Mouse (Mus musculus): ENCODE measurements at regions not wholly inside any gene's neighbourhood (a gene's known extent, or its start where the extent isn't known, plus 50 kb on each side); places are given as distances from the start of the nearest gene placed in this dataset.

GRCm38 (mm10) chr5:148818746-148819145, 110.4 kb downstream of the Katnal1 start:
- TF ChIP-seq POLR2A (IDR thresholded peaks at IDR 0.05; ENCODE audit: low read depth, low read length) (no peak), CHD1 (IDR thresholded peaks at IDR 0.05; ENCODE audit: low read depth, low read length) (no peak), MYC (IDR thresholded peaks at IDR 0.05; ENCODE audit: low read depth, low read length) (no peak), JUN (IDR thresholded peaks at IDR 0.05; ENCODE audit: insufficient read depth, low read depth, low read length) (no peak), RAD21 (IDR thresholded peaks at IDR 0.05; ENCODE audit: low read depth, low read length) (no peak), SIN3A (IDR thresholded peaks at IDR 0.05; ENCODE audit: low read length) (no peak), KAT2A (IDR thresholded peaks at IDR 0.05; ENCODE audit: insufficient replicate concordance, low read length) (no peak), TBP (conservative IDR thresholded peaks at IDR 0.05; ENCODE audit: low read depth, low read length) (no peak), NRF1 (IDR thresholded peaks at IDR 0.05; ENCODE audit: low read depth, low read length) (no peak), USF1 (IDR thresholded peaks at IDR 0.05; ENCODE audit: low read depth, low read length) (no peak)
- Histone ChIP-seq H3K79me2 (replicated peaks; ENCODE audit: control insufficient read depth, extremely low read depth, insufficient read depth, poor library complexity, severe bottlenecking) (no peaks in the 10 kb centered on the region), H3K4me2 (ENCODE audit: insufficient read depth, low read depth, poor library complexity, severe bottlenecking) (no peak overlapping the region), H3K27ac (ENCODE audit: insufficient read depth, low read depth) (no peak overlapping the region), H3K36me3 (replicated peaks in 1 of 2; ENCODE audit: control insufficient read depth in 1 of 2, insufficient read depth in 1 of 2, low read length in 1 of 2) (no peaks in the 10 kb centered on the region), H3K9ac (ENCODE audit: insufficient read depth, low read depth) (no peak overlapping the region), H3K4me3 (replicated peaks in 1 of 3; ENCODE audit: low read depth in 2 of 3, low read length in 2 of 3, poor library complexity in 1 of 3) (no peak overlapping the region), H3K27me3 (replicated peaks) (no peaks in the 10 kb centered on the region), H3K4me1 (ENCODE audit: control insufficient read depth in 1 of 2, insufficient read depth in 2 of 2) (no peaks in the 10 kb centered on the region; a peak in 1 of 4 replicates), H3K9me3 (replicated peaks; ENCODE audit: low read length) (peaks cover 6% of the 10 kb centered on the region)
- in situ Hi-C loops (cut with MboI; ENCODE audit: low pct_ligation_motif_present, low pct_unique_long_range_greater_than_20kb, low sequenced_read_pairs) (loop anchor here (10.0 to 25.0 kb wide), 2 partner anchors 136 to 519 kb away; no protein-coding TSS in a partner anchor), dilution Hi-C loops (cut with MboI; ENCODE audit: extremely low pct_ligation_motif_present, extremely low pct_unique_long_range_greater_than_20kb, low sequenced_read_pairs) (no loop called here)
- no peak for DNase-seq (ENCODE audit: extremely low read depth)

GRCm38 (mm10) chr5:148812840-148813239, 116.3 kb downstream of the Katnal1 start:
- H3K27me3 ChIP-seq (replicated peaks), result peaks cover 12% of the 10 kb centered on the region
- no peak overlapping the region for H3K4me3 ChIP-seq (replicated peaks in 1 of 3; ENCODE audit: low read depth in 2 of 3, low read length in 2 of 3, poor library complexity in 1 of 3)
- H3K9me3 ChIP-seq (replicated peaks; ENCODE audit: low read length), result peaks cover 4% of the 10 kb centered on the region
- no peaks in the 10 kb centered on the region for H3K36me3 ChIP-seq (replicated peaks in 1 of 2; ENCODE audit: control insufficient read depth in 1 of 2, insufficient read depth in 1 of 2, low read length in 1 of 2)
- peaks cover 0 to 9% of the 10 kb centered on the region in 2 experiments; a peak in 1 of 4 replicates for H3K4me1 ChIP-seq (ENCODE audit: control insufficient read depth in 1 of 2, insufficient read depth in 2 of 2)
- TF ChIP-seq JUN (IDR thresholded peaks at IDR 0.05; ENCODE audit: insufficient read depth, low read depth, low read length) (no peak), MYC (IDR thresholded peaks at IDR 0.05; ENCODE audit: low read depth, low read length) (no peak), SMC3 (IDR thresholded peaks at IDR 0.05; ENCODE audit: low read depth, low read length) (no peak), SIN3A (IDR thresholded peaks at IDR 0.05; ENCODE audit: low read length) (no peak), CHD2 (IDR thresholded peaks at IDR 0.05; ENCODE audit: low read length) (no peak), MXI1 (IDR thresholded peaks at IDR 0.05; ENCODE audit: low read depth, low read length) (no peak)
- DNase-seq (ENCODE audit: extremely low read depth), result no peak
- no peaks in the 10 kb centered on the region for H3K79me2 ChIP-seq (replicated peaks; ENCODE audit: control insufficient read depth, extremely low read depth, insufficient read depth, poor library complexity, severe bottlenecking)
- no peak overlapping the region for H3K4me2 ChIP-seq (ENCODE audit: insufficient read depth, low read depth, poor library complexity, severe bottlenecking)
- H3K27ac ChIP-seq (ENCODE audit: insufficient read depth, low read depth), result no peak overlapping the region
- no peak overlapping the region for H3K9ac ChIP-seq (ENCODE audit: insufficient read depth, low read depth)
- dilution Hi-C loops (cut with MboI; ENCODE audit: extremely low pct_ligation_motif_present, extremely low pct_unique_long_range_greater_than_20kb, low sequenced_read_pairs), result no loop called here
- in situ Hi-C loops (cut with MboI; ENCODE audit: low pct_ligation_motif_present, low pct_unique_long_range_greater_than_20kb, low sequenced_read_pairs), result loop anchor here (10.0 to 25.0 kb wide), 2 partner anchors 142 to 524 kb away; no protein-coding TSS in a partner anchor

- no peak for TF ChIP-seq ZKSCAN1 (IDR thresholded peaks at IDR 0.05; ENCODE audit: borderline replicate concordance, low read depth, low read length)
- peak; percentile 49 for TF ChIP-seq ZC3H11A (IDR thresholded peaks at IDR 0.05; ENCODE audit: low read depth, low read length)
- peak; percentile 86 to 89 for TF ChIP-seq CTCF (conservative IDR thresholded peaks at IDR 0.05 in 1 of 2, IDR thresholded peaks at IDR 0.05 in 1 of 2; ENCODE audit: low read depth in 2 of 2, low read length in 2 of 2)
- peak; percentile 81 for TF ChIP-seq SMC3 (IDR thresholded peaks at IDR 0.05; ENCODE audit: low read depth, low read length)
- TF ChIP-seq USF1 (IDR thresholded peaks at IDR 0.05; ENCODE audit: low read depth, low read length), result no peak
- TF ChIP-seq RAD21 (IDR thresholded peaks at IDR 0.05; ENCODE audit: low read depth, low read length), result peak; percentile 88
- Histone ChIP-seq H3K79me2 (replicated peaks; ENCODE audit: control insufficient read depth, extremely low read depth, insufficient read depth, poor library complexity, severe bottlenecking) (no peaks in the 10 kb centered on the region), H3K27me3 (replicated peaks) (peaks cover 12% of the 10 kb centered on the region), H3K4me1 (ENCODE audit: control insufficient read depth in 1 of 2, insufficient read depth in 2 of 2) (peaks cover 0 to 9% of the 10 kb centered on the region in 2 experiments; a peak in 1 of 4 replicates), H3K36me3 (replicated peaks in 1 of 2; ENCODE audit: control insufficient read depth in 1 of 2, insufficient read depth in 1 of 2, low read length in 1 of 2) (no peaks in the 10 kb centered on the region), H3K9me3 (replicated peaks; ENCODE audit: low read length) (peaks cover 7% of the 10 kb centered on the region), H3K27ac (ENCODE audit: insufficient read depth, low read depth) (no peak overlapping the region), H3K4me3 (replicated peaks in 1 of 3; ENCODE audit: low read depth in 2 of 3, low read length in 2 of 3, poor library complexity in 1 of 3) (no peak overlapping the region), H3K9ac (ENCODE audit: insufficient read depth, low read depth) (no peak overlapping the region), H3K4me2 (ENCODE audit: insufficient read depth, low read depth, poor library complexity, severe bottlenecking) (no peak overlapping the region)
- in situ Hi-C loops (cut with MboI; ENCODE audit: low pct_ligation_motif_present, low pct_unique_long_range_greater_than_20kb, low sequenced_read_pairs), result loop anchor here (10.0 to 25.0 kb wide), 2 partner anchors 143 to 525 kb away; no protein-coding TSS in a partner anchor
- dilution Hi-C loops (cut with MboI; ENCODE audit: extremely low pct_ligation_motif_present, extremely low pct_unique_long_range_greater_than_20kb, low sequenced_read_pairs), result no loop called here
- peak; percentile 85 for DNase-seq (ENCODE audit: extremely low read depth)
These were observed 117.1 kb downstream of the Katnal1 start for GRCm38 (mm10) chr5:148812016-148812415.

Data from CH12.LX (cell line).